Mouse (Mus musculus) adrenal gland (tissue): ENCODE results near the gene Olfr1493-ps1.

Source experiments
- intact Hi-C: fragments of 180-260 bp; cut with DNase I; formaldehyde crosslinking; loops from one replicate; pipeline ENCODE4 v1.15.1; 2025
- long read RNA-seq, 2 experiments: library from polyadenylated mRNA; unstranded; transcript quantifications; one replicate each; pipeline ENCODE4 v2.0.0; 2020; ENCODE audit warnings: borderline replicate concordance in 1 of 2; ENCODE audit not compliant: insufficient replicate concordance in 1 of 2

Gene Olfr1493-ps1
- long read RNA-seq, experiment 1, result 0 reads
- long read RNA-seq, experiment 2, result 0 reads

- intact Hi-C loops, result no loop called here
Measured at GRCm38 (mm10) chr19:13722978-13723377, at the start of gene Olfr1493-ps1. TSS of gene Olfr1493-ps1 (plus strand) at chr19:13723278.

- intact Hi-C loops, result no loop called here
Measured at GRCm38 (mm10) chr19:13696968-13697367, 26.1 kb upstream of the Olfr1493-ps1 start, which contains the start of gene Olfr1491. TSS of gene Olfr1491 (plus strand) at chr19:13697268.

GRCm38 (mm10) chr19:13739428-13739827 is 16.4 kb downstream of the Olfr1493-ps1 start, which contains the start of gene Olfr1494:
TSS of gene Olfr1494 (plus strand) at chr19:13739728.
- intact Hi-C loops, result no loop called here

- intact Hi-C loops, result no loop called here
Measured at GRCm38 (mm10) chr19:13749366-13749765, 26.3 kb downstream of the Olfr1493-ps1 start.

GRCm38 (mm10) chr19:13764306-13764705 is 41.2 kb downstream of the Olfr1493-ps1 start, which contains the start of gene Olfr1495:
TSS of gene Olfr1495 (plus strand) at chr19:13764606.
- intact Hi-C loops, result no loop called here

GRCm38 (mm10) chr19:13768565-13769276 is 45.6 kb downstream of the Olfr1493-ps1 start:
- intact Hi-C loops, result no loop called here

GRCm38 (mm10) chr19:13777578-13777977 is 54.5 kb downstream of the Olfr1493-ps1 start, which contains the start of gene Olfr1496:
TSS of gene Olfr1496 (plus strand) at chr19:13777878.
- intact Hi-C loops, result no loop called here
